Mouse (Mus musculus): ENCODE measurements at regions not wholly inside any gene's neighbourhood (a gene's known extent, or its start where the extent isn't known, plus 50 kb on each side); places are given as distances from the start of the nearest gene placed in this dataset.

GRCm38 (mm10) chr17:51262404-51262803, 83.3 kb upstream of the Tbc1d5 start:
- H3K4me3 ChIP-seq (ENCODE audit: control insufficient read depth in 1 of 2, insufficient read depth in 1 of 2, low read depth in 1 of 2, low read length in 2 of 2), result no peak overlapping the region
- H3K9ac ChIP-seq (ENCODE audit: low read length), result no peak overlapping the region
- H3K27ac ChIP-seq (replicated peaks in 1 of 2; ENCODE audit: control insufficient read depth in 1 of 2, insufficient read depth in 1 of 2, low read depth in 2 of 2, low read length in 2 of 2), result no peak overlapping the region
- no peaks in the 10 kb centered on the region for H3K27me3 ChIP-seq (ENCODE audit: control insufficient read depth, insufficient read depth, low read length)
- no peaks in the 10 kb centered on the region for H3K4me1 ChIP-seq (ENCODE audit: control insufficient read depth in 2 of 2, insufficient read depth in 2 of 2, low read length in 2 of 2)
- no peak for ATAC-seq (ENCODE audit: insufficient number of reproducible peaks, insufficient read depth, low FRiP score, low read depth)
- H3K4me2 ChIP-seq (ENCODE audit: low read length), result no peak overlapping the region
- H3K36me3 ChIP-seq (ENCODE audit: control insufficient read depth, insufficient read depth, low read length), result no peaks in the 10 kb centered on the region
- no peaks in the 10 kb centered on the region for H3K9me3 ChIP-seq (ENCODE audit: control insufficient read depth, low read length)

DNA sequence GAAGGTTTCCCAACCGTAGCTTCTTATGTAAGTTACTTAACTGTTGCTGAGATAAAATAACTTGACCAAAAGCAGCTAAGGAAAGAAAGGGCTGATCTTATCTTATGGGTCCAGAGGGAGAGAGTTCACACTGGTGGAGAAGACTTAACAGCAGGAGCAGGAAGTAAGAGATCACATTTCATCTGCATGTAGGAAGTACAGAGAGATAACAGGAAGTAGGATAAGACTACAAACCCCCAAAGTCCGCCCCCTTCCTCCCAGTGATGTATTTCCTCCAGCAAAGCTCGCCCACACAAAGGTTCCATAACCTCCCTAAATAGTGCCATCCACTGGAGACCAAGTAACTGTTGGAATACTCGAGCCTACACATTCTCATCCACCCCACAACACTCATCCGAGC, 79.2 kb upstream of the Tbc1d5 start:
- Histone ChIP-seq H3K9ac (ENCODE audit: low read length) (no peak overlapping the region), H3K36me3 (ENCODE audit: control insufficient read depth, insufficient read depth, low read length) (no peaks in the 10 kb centered on the region), H3K9me3 (ENCODE audit: control insufficient read depth, low read length) (no peaks in the 10 kb centered on the region), H3K4me3 (ENCODE audit: control insufficient read depth in 1 of 2, insufficient read depth in 1 of 2, low read depth in 1 of 2, low read length in 2 of 2) (no peak overlapping the region), H3K4me1 (ENCODE audit: control insufficient read depth in 2 of 2, insufficient read depth in 2 of 2, low read length in 2 of 2) (no peaks in the 10 kb centered on the region), H3K4me2 (ENCODE audit: low read length) (no peak overlapping the region), H3K27ac (replicated peaks in 1 of 2; ENCODE audit: control insufficient read depth in 1 of 2, insufficient read depth in 1 of 2, low read depth in 2 of 2, low read length in 2 of 2) (no peak overlapping the region), H3K27me3 (ENCODE audit: control insufficient read depth, insufficient read depth, low read length) (no peaks in the 10 kb centered on the region)
- ATAC-seq (ENCODE audit: insufficient number of reproducible peaks, insufficient read depth, low FRiP score, low read depth), result no peak
- 57% methylated on average over 5 of the region's 5 CpGs for WGBS

DNA sequence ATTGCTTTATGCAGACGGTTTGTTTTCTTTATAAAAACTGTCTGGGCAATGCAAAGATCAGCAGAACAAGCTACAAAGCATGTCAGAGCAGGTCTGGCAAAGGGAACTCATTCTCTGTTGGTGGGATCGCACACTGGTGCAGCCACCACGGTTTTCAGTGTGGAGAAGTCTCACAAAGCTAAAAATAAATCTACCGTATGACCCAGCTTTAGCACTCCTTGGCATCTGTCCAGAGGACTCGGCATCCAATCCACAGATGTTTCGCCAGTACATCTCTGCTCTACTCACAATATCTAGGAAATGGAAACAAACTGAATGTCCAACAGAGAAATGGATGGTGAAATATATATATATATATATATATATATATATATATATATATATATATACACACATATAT, 69.4 kb upstream of the Tbc1d5 start:
- Histone ChIP-seq H3K4me1 (ENCODE audit: control insufficient read depth in 2 of 2, insufficient read depth in 2 of 2, low read length in 2 of 2) (peaks cover 2 to 8% of the 10 kb centered on the region in 2 experiments; a peak in 2 of 4 replicates), H3K9me3 (ENCODE audit: control insufficient read depth, low read length) (no peaks in the 10 kb centered on the region), H3K9ac (ENCODE audit: low read length) (no peak overlapping the region), H3K27ac (replicated peaks in 1 of 2; ENCODE audit: control insufficient read depth in 1 of 2, insufficient read depth in 1 of 2, low read depth in 2 of 2, low read length in 2 of 2) (peak overlapping the region; percentile 68 to 75; a peak in 3 of 4 replicates), H3K27me3 (ENCODE audit: control insufficient read depth, insufficient read depth, low read length) (no peaks in the 10 kb centered on the region), H3K4me3 (ENCODE audit: control insufficient read depth in 1 of 2, insufficient read depth in 1 of 2, low read depth in 1 of 2, low read length in 2 of 2) (no peak overlapping the region), H3K36me3 (ENCODE audit: control insufficient read depth, insufficient read depth, low read length) (no peaks in the 10 kb centered on the region), H3K4me2 (ENCODE audit: low read length) (0 out of 2 replicates have a peak overlapping the region, but pooled peaks have one; percentile 21)
- ATAC-seq (ENCODE audit: insufficient number of reproducible peaks, insufficient read depth, low FRiP score, low read depth), result no peak
- 17% methylated on average over 6 of the region's 6 CpGs for WGBS

GRCm38 (mm10) chr17:51246038-51246437, 66.9 kb upstream of the Tbc1d5 start:
- no peak overlapping the region for H3K4me3 ChIP-seq (ENCODE audit: control insufficient read depth in 1 of 2, insufficient read depth in 1 of 2, low read depth in 1 of 2, low read length in 2 of 2)
- no peak overlapping the region for H3K4me2 ChIP-seq (ENCODE audit: low read length)
- no peaks in the 10 kb centered on the region for H3K9me3 ChIP-seq (ENCODE audit: control insufficient read depth, low read length)
- peaks cover 2 to 8% of the 10 kb centered on the region in 2 experiments; a peak in 2 of 4 replicates for H3K4me1 ChIP-seq (ENCODE audit: control insufficient read depth in 2 of 2, insufficient read depth in 2 of 2, low read length in 2 of 2)
- ATAC-seq (ENCODE audit: insufficient number of reproducible peaks, insufficient read depth, low FRiP score, low read depth), result no peak
- no peak overlapping the region for H3K27ac ChIP-seq (replicated peaks in 1 of 2; ENCODE audit: control insufficient read depth in 1 of 2, insufficient read depth in 1 of 2, low read depth in 2 of 2, low read length in 2 of 2)
- H3K36me3 ChIP-seq (ENCODE audit: control insufficient read depth, insufficient read depth, low read length), result no peaks in the 10 kb centered on the region
- no peaks in the 10 kb centered on the region for H3K27me3 ChIP-seq (ENCODE audit: control insufficient read depth, insufficient read depth, low read length)
- H3K9ac ChIP-seq (ENCODE audit: low read length), result no peak overlapping the region
- WGBS, result 68% methylated on average over 3 of the region's 3 CpGs

- H3K27ac ChIP-seq (replicated peaks in 1 of 2; ENCODE audit: control insufficient read depth in 1 of 2, insufficient read depth in 1 of 2, low read depth in 2 of 2, low read length in 2 of 2), result no peak overlapping the region
- no peaks in the 10 kb centered on the region for H3K27me3 ChIP-seq (ENCODE audit: control insufficient read depth, insufficient read depth, low read length)
- H3K36me3 ChIP-seq (ENCODE audit: control insufficient read depth, insufficient read depth, low read length), result no peaks in the 10 kb centered on the region
- H3K4me3 ChIP-seq (ENCODE audit: control insufficient read depth in 1 of 2, insufficient read depth in 1 of 2, low read depth in 1 of 2, low read length in 2 of 2), result no peak overlapping the region
- H3K9ac ChIP-seq (ENCODE audit: low read length), result no peak overlapping the region
- H3K9me3 ChIP-seq (ENCODE audit: control insufficient read depth, low read length), result no peaks in the 10 kb centered on the region
- WGBS, result 59% methylated on average over 4 of the region's 5 CpGs
- no peak overlapping the region for H3K4me2 ChIP-seq (ENCODE audit: low read length)
- H3K4me1 ChIP-seq (ENCODE audit: control insufficient read depth in 2 of 2, insufficient read depth in 2 of 2, low read length in 2 of 2), result no peaks in the 10 kb centered on the region
- no peak for ATAC-seq (ENCODE audit: insufficient number of reproducible peaks, insufficient read depth, low FRiP score, low read depth)
These were observed 61.3 kb upstream of the Tbc1d5 start for GRCm38 (mm10) chr17:51240360-51240993.

GRCm38 (mm10) chr17:51239465-51239864, 60.3 kb upstream of the Tbc1d5 start:
- ATAC-seq (ENCODE audit: insufficient number of reproducible peaks, insufficient read depth, low FRiP score, low read depth), result no peak
- Histone ChIP-seq H3K4me2 (ENCODE audit: low read length) (no peak overlapping the region), H3K9me3 (ENCODE audit: control insufficient read depth, low read length) (no peaks in the 10 kb centered on the region), H3K36me3 (ENCODE audit: control insufficient read depth, insufficient read depth, low read length) (no peaks in the 10 kb centered on the region), H3K27ac (replicated peaks in 1 of 2; ENCODE audit: control insufficient read depth in 1 of 2, insufficient read depth in 1 of 2, low read depth in 2 of 2, low read length in 2 of 2) (no peak overlapping the region), H3K27me3 (ENCODE audit: control insufficient read depth, insufficient read depth, low read length) (no peaks in the 10 kb centered on the region), H3K4me3 (ENCODE audit: control insufficient read depth in 1 of 2, insufficient read depth in 1 of 2, low read depth in 1 of 2, low read length in 2 of 2) (no peak overlapping the region), H3K4me1 (ENCODE audit: control insufficient read depth in 2 of 2, insufficient read depth in 2 of 2, low read length in 2 of 2) (no peaks in the 10 kb centered on the region), H3K9ac (ENCODE audit: low read length) (no peak overlapping the region)
- 59% methylated on average over 3 of the region's 3 CpGs for WGBS
